Mouse (Mus musculus): ENCODE measurements around the gene Gm10663. TPM values are rescaled to one million over a fixed set of nuclear protein-coding genes. Genes with fewer than 3 reads are reported as not detected.

The Gm10663 gene
- polyA plus RNA-seq, 1 experiment, result not detected

GRCm38 (mm10) chr8:65053968-65054367 is 20.9 kb upstream of the Gm10663 start:
- TF ChIP-seq CTCF (IDR thresholded peaks at IDR 0.05; ENCODE audit: borderline replicate concordance, extremely low read depth, insufficient read depth, insufficient read length), result no peak
- no peak for TF ChIP-seq POLR2A (IDR thresholded peaks at IDR 0.05; ENCODE audit: borderline replicate concordance, extremely low read depth, insufficient read depth, insufficient read length, poor library complexity, severe bottlenecking)
- no peak for DNase-seq (ENCODE audit: low read depth)

GRCm38 (mm10) chr8:65056722-65057121 is 18.1 kb upstream of the Gm10663 start:
- no peak for TF ChIP-seq CTCF (IDR thresholded peaks at IDR 0.05; ENCODE audit: borderline replicate concordance, extremely low read depth, insufficient read depth, insufficient read length)
- TF ChIP-seq POLR2A (IDR thresholded peaks at IDR 0.05; ENCODE audit: borderline replicate concordance, extremely low read depth, insufficient read depth, insufficient read length, poor library complexity, severe bottlenecking), result no peak
- no peak for DNase-seq (ENCODE audit: low read depth)

- DNase-seq (ENCODE audit: low read depth), result no peak
- no peak for TF ChIP-seq POLR2A (IDR thresholded peaks at IDR 0.05; ENCODE audit: borderline replicate concordance, extremely low read depth, insufficient read depth, insufficient read length, poor library complexity, severe bottlenecking)
- TF ChIP-seq CTCF (IDR thresholded peaks at IDR 0.05; ENCODE audit: borderline replicate concordance, extremely low read depth, insufficient read depth, insufficient read length), result no peak
Observed at GRCm38 (mm10) chr8:65062195-65062594, 12.6 kb upstream of the Gm10663 start.

GRCm38 (mm10) chr8:65064071-65064470 is 10.8 kb upstream of the Gm10663 start:
- DNase-seq (ENCODE audit: low read depth), result no peak

DNA sequence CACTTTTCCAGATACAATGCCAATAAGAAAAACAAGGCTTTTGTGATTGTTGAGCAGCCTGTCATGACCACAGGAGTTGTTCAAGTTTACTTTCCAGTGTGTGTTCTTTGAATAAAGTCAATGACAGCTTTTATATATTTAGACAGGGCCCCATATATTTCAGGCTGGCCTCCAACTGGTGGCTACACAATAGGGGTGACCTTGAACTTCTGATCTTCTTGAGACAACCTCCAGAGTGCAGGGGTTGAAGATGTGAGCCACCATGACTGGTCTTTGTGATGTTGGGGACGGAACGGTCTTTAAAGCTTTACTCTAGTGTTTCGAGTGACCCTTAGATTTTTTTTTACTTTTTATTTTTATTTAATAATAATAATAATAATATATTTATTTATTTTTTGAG is 9.2 kb upstream of the Gm10663 start:
- no peak for DNase-seq (ENCODE audit: low read depth)

More at GRCm38 (mm10) chr8:65064071-65064470, 10.8 kb upstream of the Gm10663 start:
- no peak for TF ChIP-seq POLR2A (IDR thresholded peaks at IDR 0.05; ENCODE audit: borderline replicate concordance, extremely low read depth, insufficient read depth, insufficient read length, poor library complexity, severe bottlenecking)
- TF ChIP-seq CTCF (IDR thresholded peaks at IDR 0.05; ENCODE audit: borderline replicate concordance, extremely low read depth, insufficient read depth, insufficient read length), result no peak

DNA sequence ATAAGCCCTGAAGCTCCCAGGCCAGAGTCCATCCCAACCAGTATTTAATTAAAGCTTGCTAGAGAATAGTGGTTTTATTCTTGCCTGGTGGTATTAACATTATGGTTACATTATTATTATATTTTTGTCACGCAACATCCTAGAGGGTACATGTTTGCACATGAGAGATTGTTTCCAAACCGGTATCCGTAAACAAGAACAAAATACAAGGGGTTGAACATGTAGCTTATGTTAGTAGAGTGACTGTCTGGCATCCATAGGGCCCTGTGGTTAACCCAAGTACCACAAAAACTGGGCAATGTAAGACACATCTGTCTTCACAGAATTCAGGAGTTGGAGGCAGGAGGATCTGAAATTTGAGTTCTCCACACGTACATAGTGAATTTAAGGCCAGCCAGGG is 7.8 kb upstream of the Gm10663 start:
- no peak for TF ChIP-seq CTCF (IDR thresholded peaks at IDR 0.05; ENCODE audit: borderline replicate concordance, extremely low read depth, insufficient read depth, insufficient read length)
- no peak for TF ChIP-seq POLR2A (IDR thresholded peaks at IDR 0.05; ENCODE audit: borderline replicate concordance, extremely low read depth, insufficient read depth, insufficient read length, poor library complexity, severe bottlenecking)
- DNase-seq (ENCODE audit: low read depth), result no peak

More for the DNA sequence above, 9.2 kb upstream of the Gm10663 start:
- TF ChIP-seq POLR2A (IDR thresholded peaks at IDR 0.05; ENCODE audit: borderline replicate concordance, extremely low read depth, insufficient read depth, insufficient read length, poor library complexity, severe bottlenecking), result no peak
- no peak for TF ChIP-seq CTCF (IDR thresholded peaks at IDR 0.05; ENCODE audit: borderline replicate concordance, extremely low read depth, insufficient read depth, insufficient read length)

- TF ChIP-seq POLR2A (IDR thresholded peaks at IDR 0.05; ENCODE audit: borderline replicate concordance, extremely low read depth, insufficient read depth, insufficient read length, poor library complexity, severe bottlenecking) (no peak), CTCF (IDR thresholded peaks at IDR 0.05; ENCODE audit: borderline replicate concordance, extremely low read depth, insufficient read depth, insufficient read length) (no peak)
- peak; percentile 78 for DNase-seq (ENCODE audit: low read depth)
Observed at GRCm38 (mm10) chr8:65067694-65068472, 7.0 kb upstream of the Gm10663 start.

GRCm38 (mm10) chr8:65068473-65068819 is 6.4 kb upstream of the Gm10663 start:
- TF ChIP-seq CTCF (IDR thresholded peaks at IDR 0.05; ENCODE audit: borderline replicate concordance, extremely low read depth, insufficient read depth, insufficient read length) (no peak), POLR2A (IDR thresholded peaks at IDR 0.05; ENCODE audit: borderline replicate concordance, extremely low read depth, insufficient read depth, insufficient read length, poor library complexity, severe bottlenecking) (no peak)

DNA sequence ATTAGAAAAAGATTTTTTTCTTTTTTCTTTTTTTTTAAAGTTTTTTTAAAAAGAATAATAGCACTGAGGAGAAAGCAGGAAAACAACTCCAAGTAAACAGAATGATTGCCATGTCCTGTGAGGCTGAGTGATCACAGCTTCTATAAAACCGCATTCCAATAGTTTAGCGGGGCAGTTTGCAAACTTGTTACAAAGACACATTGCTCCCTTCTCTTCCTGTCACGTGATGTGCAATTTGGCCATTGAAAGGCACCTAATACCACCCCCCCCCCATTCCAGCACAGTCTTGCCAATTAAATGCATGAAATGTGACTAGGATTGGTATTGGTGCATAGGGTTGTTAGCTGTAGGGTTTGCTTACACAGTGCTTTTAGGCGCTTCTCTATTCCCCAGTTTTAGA is 3.8 kb upstream of the Gm10663 start:
- DNase-seq (ENCODE audit: low read depth), result no peak
- TF ChIP-seq POLR2A (IDR thresholded peaks at IDR 0.05; ENCODE audit: borderline replicate concordance, extremely low read depth, insufficient read depth, insufficient read length, poor library complexity, severe bottlenecking), result no peak
- TF ChIP-seq CTCF (IDR thresholded peaks at IDR 0.05; ENCODE audit: borderline replicate concordance, extremely low read depth, insufficient read depth, insufficient read length), result no peak

More at GRCm38 (mm10) chr8:65068473-65068819, 6.4 kb upstream of the Gm10663 start:
- DNase-seq (ENCODE audit: low read depth), result no peak

- TF ChIP-seq CTCF (IDR thresholded peaks at IDR 0.05; ENCODE audit: borderline replicate concordance, extremely low read depth, insufficient read depth, insufficient read length), result no peak
- TF ChIP-seq POLR2A (IDR thresholded peaks at IDR 0.05; ENCODE audit: borderline replicate concordance, extremely low read depth, insufficient read depth, insufficient read length, poor library complexity, severe bottlenecking), result no peak
- no peak for DNase-seq (ENCODE audit: low read depth)
Observed at GRCm38 (mm10) chr8:65080731-65081130, 5.9 kb downstream of the Gm10663 start.

GRCm38 (mm10) chr8:65085680-65086079 is 10.8 kb downstream of the Gm10663 start:
- TF ChIP-seq POLR2A (IDR thresholded peaks at IDR 0.05; ENCODE audit: borderline replicate concordance, extremely low read depth, insufficient read depth, insufficient read length, poor library complexity, severe bottlenecking) (no peak), CTCF (IDR thresholded peaks at IDR 0.05; ENCODE audit: borderline replicate concordance, extremely low read depth, insufficient read depth, insufficient read length) (peak; percentile 12; the same call in 1 of the 2 replicates)
- no peak for DNase-seq (ENCODE audit: low read depth)

DNA sequence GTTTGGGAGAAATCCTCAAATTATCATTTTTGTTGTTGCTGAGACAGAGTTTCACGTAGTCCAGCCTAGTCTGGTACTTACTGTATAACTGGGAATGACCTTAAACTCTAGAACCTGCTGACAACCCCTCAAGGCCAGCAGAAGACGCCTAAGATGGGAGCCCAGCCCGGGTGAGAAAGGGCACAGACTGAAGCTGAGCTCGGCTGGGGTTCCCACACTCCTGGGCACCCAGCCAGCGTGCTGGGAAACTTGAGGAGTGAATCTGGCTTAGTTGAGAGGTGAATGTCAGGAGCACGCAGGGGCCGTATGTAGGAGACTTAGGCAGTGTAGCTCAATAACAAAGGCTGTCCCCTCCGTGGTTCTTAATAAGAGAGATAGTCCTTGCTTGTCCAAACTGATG is 12.9 kb downstream of the Gm10663 start:
- DNase-seq (ENCODE audit: low read depth), result no peak
- TF ChIP-seq CTCF (IDR thresholded peaks at IDR 0.05; ENCODE audit: borderline replicate concordance, extremely low read depth, insufficient read depth, insufficient read length) (no peak), POLR2A (IDR thresholded peaks at IDR 0.05; ENCODE audit: borderline replicate concordance, extremely low read depth, insufficient read depth, insufficient read length, poor library complexity, severe bottlenecking) (no peak)

Measured in brain, embryonic 14.5 days (tissue).